Mouse (Mus musculus) heart, postnatal 0 days (tissue): ENCODE data around the gene Sucla2.

ENCODE experiments used
- CTCF ChIP-seq: IDR thresholded peaks from 2 replicates; pipeline ENCODE4 v1.5.1; 2016; ENCODE audit warnings: antibody characterized with exemption, control low read depth, low read depth
- EP300 ChIP-seq: IDR thresholded peaks from 2 replicates; pipeline ENCODE4 v1.6.1; 2016; ENCODE audit warnings: antibody characterized with exemption, low read depth

DNA sequence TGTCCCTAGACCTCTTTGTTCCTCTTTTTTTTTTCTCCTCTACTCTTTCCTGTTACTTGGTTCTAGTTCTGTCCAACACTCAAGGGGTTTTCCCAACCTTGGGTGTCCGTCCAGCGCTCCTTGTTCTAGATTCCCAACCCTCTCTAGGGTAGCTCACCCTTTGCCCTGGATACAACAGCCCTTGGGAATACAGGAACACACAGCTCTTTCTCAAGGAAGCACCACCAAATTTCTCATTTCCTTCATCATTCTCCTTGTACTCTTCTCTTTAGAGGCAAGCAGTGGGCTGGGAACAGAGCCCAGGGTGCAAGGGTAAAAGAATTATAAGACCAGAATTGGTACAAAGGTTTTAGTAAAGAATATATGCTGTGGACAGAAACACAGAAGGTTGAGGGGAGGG is 10.5 kb downstream of the Sucla2 start:
- TF ChIP-seq CTCF (no peak), EP300 (no peak)
